Mouse (Mus musculus) myocyte (in vitro differentiated cells): Measurements from ENCODE around the gene Hoxb4. TPM values are rescaled to one million over a fixed set of nuclear protein-coding genes. Genes with fewer than 3 reads are reported as not detected.

Experiments used
- H3K27me3 ChIP-seq: one replicate; pipeline ENCODE4 v1.6.1; 2011; ENCODE audit not compliant: control insufficient read depth, insufficient read depth, insufficient read length
- H3K36me3 ChIP-seq: one replicate; pipeline ENCODE4 v1.6.1; 2011; ENCODE audit not compliant: control insufficient read depth, insufficient read depth
- H3K4me2 ChIP-seq: one replicate; pipeline ENCODE4 v1.6.1; 2011; ENCODE audit warnings: low read depth, control low read depth
- H3K4me3 ChIP-seq: one replicate; pipeline ENCODE4 v1.5.1; 2011; ENCODE audit warnings: mild to moderate bottlenecking, control low read depth, moderate library complexity
- H3K79me2 ChIP-seq: one replicate; pipeline ENCODE4 v1.6.1; 2011; ENCODE audit not compliant: control insufficient read depth, insufficient read depth
- H3ac ChIP-seq: one replicate; pipeline ENCODE4 v1.6.1; 2011; ENCODE audit not compliant: control insufficient read depth, insufficient read length
- CEBPB ChIP-seq: IDR thresholded peaks from 2 replicates; pipeline ENCODE4 v1.6.1; 2011; ENCODE audit warnings: mild to moderate bottlenecking, moderate library complexity; ENCODE audit not compliant: poor library complexity, insufficient read depth, severe bottlenecking
- E2F4 ChIP-seq: IDR thresholded peaks from one replicate; pipeline ENCODE4 v1.6.1; 2011; ENCODE audit warnings: mild to moderate bottlenecking, control low read depth, moderate library complexity; ENCODE audit not compliant: insufficient read depth
- MAX ChIP-seq: IDR thresholded peaks from one replicate; pipeline ENCODE4 v1.6.1; 2011; ENCODE audit warnings: low read depth, mild to moderate bottlenecking, control low read depth
- MYOD1 ChIP-seq, 3 experiments: IDR thresholded peaks; one replicate each; pipeline ENCODE4 v1.6.1; 2011; ENCODE audit warnings: control low read depth in 2 of 3, low read depth in 2 of 3, mild to moderate bottlenecking in 2 of 3, moderate library complexity in 1 of 3; ENCODE audit not compliant: insufficient read length in 2 of 3, control insufficient read depth in 1 of 3
- MYOG ChIP-seq, 3 experiments: IDR thresholded peaks; one replicate each; pipeline ENCODE4 v1.6.1; 2011; ENCODE audit warnings: control low read depth in 2 of 3, low read depth in 2 of 3, mild to moderate bottlenecking in 2 of 3; ENCODE audit not compliant: insufficient read length in 2 of 3, control insufficient read depth in 1 of 3, insufficient read depth in 1 of 3
- POLR2A ChIP-seq: IDR thresholded peaks from one replicate; pipeline ENCODE4 v1.6.1; 2011; ENCODE audit warnings: low read depth, mild to moderate bottlenecking, control low read depth, moderate library complexity; ENCODE audit not compliant: insufficient read length
- POLR2AphosphoS2 ChIP-seq: IDR thresholded peaks from one replicate; pipeline ENCODE4 v1.6.1; 2011; ENCODE audit warnings: low read depth, control low read depth; ENCODE audit not compliant: insufficient read length
- REST ChIP-seq: IDR thresholded peaks from one replicate; pipeline ENCODE4 v1.6.1; 2011; ENCODE audit warnings: mild to moderate bottlenecking, control low read depth, moderate library complexity; ENCODE audit not compliant: insufficient read depth, insufficient read length
- SRF ChIP-seq: IDR thresholded peaks from one replicate; pipeline ENCODE4 v1.6.1; 2011; ENCODE audit warnings: low read depth; ENCODE audit not compliant: control insufficient read depth, insufficient read length
- TCF12 ChIP-seq: IDR thresholded peaks from one replicate; pipeline ENCODE4 v1.6.1; 2011; ENCODE audit warnings: mild to moderate bottlenecking, control low read depth; ENCODE audit not compliant: poor library complexity, insufficient read depth, severe bottlenecking
- TCF3 ChIP-seq: IDR thresholded peaks from one replicate; pipeline ENCODE4 v1.6.1; 2011; ENCODE audit warnings: low read depth, control low read depth; ENCODE audit not compliant: insufficient read length
- USF1 ChIP-seq: IDR thresholded peaks from one replicate; pipeline ENCODE4 v1.6.1; 2011; ENCODE audit warnings: low read depth, mild to moderate bottlenecking, control low read depth, moderate library complexity
- polyA plus RNA-seq: library from polyadenylated mRNA; unstranded; fragments of >200 nt; fragmentation: generic; extraction: Trizol; gene quantifications from one replicate; pipeline ENCODE4 v1.2.1, GENCODE M21; 2012; ENCODE audit warnings: missing spikeins

Gene Hoxb4
- polyA plus RNA-seq, 1 experiment: not detected

GRCm38 (mm10) chr11:96319910-96320309 lies 1.8 kb downstream of the Hoxb4 start:
- TF ChIP-seq REST (no peak), CEBPB (no peak), TCF12 (no peak), USF1 (no peak), MYOD1 (IDR thresholded peaks at IDR 0.05; ENCODE audit: control insufficient read depth in 1 of 3, insufficient read length in 2 of 3, low read depth in 2 of 3) (no peak), E2F4 (no peak), POLR2AphosphoS2 (no peak), SRF (no peak), MAX (no peak), TCF3 (no peak), POLR2A (no peak), MYOG (IDR thresholded peaks at IDR 0.05; ENCODE audit: control insufficient read depth in 1 of 3, insufficient read depth in 1 of 3, insufficient read length in 2 of 3, low read depth in 2 of 3) (no peak)
- no peak overlapping the region for H3ac ChIP-seq
- no peak overlapping the region for H3K4me3 ChIP-seq
- no peaks in the 10 kb centered on the region for H3K36me3 ChIP-seq
- H3K4me2 ChIP-seq: peak overlapping the region; percentile 58
- no peaks in the 10 kb centered on the region for H3K79me2 ChIP-seq
- H3K27me3 ChIP-seq: peaks cover 83% of the 10 kb centered on the region

- no peak for TF ChIP-seq POLR2A
- TF ChIP-seq MYOG (IDR thresholded peaks at IDR 0.05; ENCODE audit: control insufficient read depth in 1 of 3, insufficient read depth in 1 of 3, insufficient read length in 2 of 3, low read depth in 2 of 3): no peak
- no peak for TF ChIP-seq TCF3
- no peak for TF ChIP-seq USF1
- TF ChIP-seq REST: no peak
- TF ChIP-seq MYOD1 (IDR thresholded peaks at IDR 0.05; ENCODE audit: control insufficient read depth in 1 of 3, insufficient read length in 2 of 3, low read depth in 2 of 3): no peak
- TF ChIP-seq E2F4: no peak
- TF ChIP-seq CEBPB: no peak
- H3K4me2 ChIP-seq: no peak overlapping the region
These were observed 2.6 kb downstream of the Hoxb4 start for GRCm38 (mm10) chr11:96320688-96321087.

GRCm38 (mm10) chr11:96321846-96322245 lies 3.8 kb downstream of the Hoxb4 start:
- H3K4me3 ChIP-seq: no peak overlapping the region
- H3K27me3 ChIP-seq: peaks cover 84% of the 10 kb centered on the region
- TF ChIP-seq MYOG (IDR thresholded peaks at IDR 0.05; ENCODE audit: control insufficient read depth in 1 of 3, insufficient read depth in 1 of 3, insufficient read length in 2 of 3, low read depth in 2 of 3) (no peak), TCF12 (no peak), REST (no peak), E2F4 (no peak), SRF (no peak), TCF3 (no peak)
- no peak overlapping the region for H3K4me2 ChIP-seq
- no peaks in the 10 kb centered on the region for H3K79me2 ChIP-seq
- H3K36me3 ChIP-seq: no peaks in the 10 kb centered on the region
- H3ac ChIP-seq: no peak overlapping the region

More at GRCm38 (mm10) chr11:96320688-96321087, 2.6 kb downstream of the Hoxb4 start:
- Histone ChIP-seq H3K27me3 (peaks cover 83% of the 10 kb centered on the region), H3K36me3 (no peaks in the 10 kb centered on the region), H3ac (no peak overlapping the region), H3K79me2 (no peaks in the 10 kb centered on the region), H3K4me3 (no peak overlapping the region)

- H3K4me2 ChIP-seq: no peak overlapping the region
- no peak for TF ChIP-seq MAX
- TF ChIP-seq MYOG (IDR thresholded peaks at IDR 0.05; ENCODE audit: control insufficient read depth in 1 of 3, insufficient read depth in 1 of 3, insufficient read length in 2 of 3, low read depth in 2 of 3): no peak
- no peak for TF ChIP-seq USF1
- no peak for TF ChIP-seq TCF12
- TF ChIP-seq POLR2A: no peak
- no peak for TF ChIP-seq CEBPB
- no peak for TF ChIP-seq MYOD1 (IDR thresholded peaks at IDR 0.05; ENCODE audit: control insufficient read depth in 1 of 3, insufficient read length in 2 of 3, low read depth in 2 of 3)
- no peak for TF ChIP-seq REST
- no peak overlapping the region for H3K4me3 ChIP-seq
- peaks cover 89% of the 10 kb centered on the region for H3K27me3 ChIP-seq
- H3ac ChIP-seq: no peak overlapping the region
- no peaks in the 10 kb centered on the region for H3K36me3 ChIP-seq
- no peaks in the 10 kb centered on the region for H3K79me2 ChIP-seq
These were observed 4.7 kb downstream of the Hoxb4 start for GRCm38 (mm10) chr11:96322738-96323137.

GRCm38 (mm10) chr11:96323154-96323553 lies 5.1 kb downstream of the Hoxb4 start, which contains the start of gene Hoxb3:
Gene Hoxb3 (plus strand): TSS chr11:96323326.
- Histone ChIP-seq H3K4me2 (no peak within 1 kb of the TSS), H3ac (no peak within 1 kb of the TSS), H3K27me3 (peaks cover 89% of the 10 kb centered on the region), H3K4me3 (no peak within 1 kb of the TSS), H3K36me3 (no peaks in the 10 kb centered on the region), H3K79me2 (no peaks in the 10 kb centered on the region)
- TF ChIP-seq TCF12: no peak
- no peak for TF ChIP-seq MYOD1 (IDR thresholded peaks at IDR 0.05; ENCODE audit: control insufficient read depth in 1 of 3, insufficient read length in 2 of 3, low read depth in 2 of 3)
- no peak for TF ChIP-seq POLR2AphosphoS2
- TF ChIP-seq CEBPB: no peak
- TF ChIP-seq MAX: no peak
- no peak for TF ChIP-seq TCF3
- TF ChIP-seq SRF: no peak
- TF ChIP-seq USF1: no peak
- TF ChIP-seq MYOG (IDR thresholded peaks at IDR 0.05; ENCODE audit: control insufficient read depth in 1 of 3, insufficient read depth in 1 of 3, insufficient read length in 2 of 3, low read depth in 2 of 3): no peak
